Mouse (Mus musculus) heart, adult 10 weeks (tissue): ENCODE measurements around the gene Rpgrip1. TPM values are rescaled to one million over a fixed set of nuclear protein-coding genes. Genes with fewer than 3 reads are reported as not detected.

Experiments
- polyA plus RNA-seq: library from polyadenylated mRNA; stranded (reverse); fragments of 350-450 nt; fragmentation: Illumina TruSeq; extraction: RNeasy Lipid Tissue Mini Kit (QIAGEN cat#74804); gene quantifications from one replicate; pipeline ENCODE4 v1.2.3, GENCODE M21; 2014; ENCODE audit warnings: low read depth, low replicate concordance

The Rpgrip1 gene
- polyA plus RNA-seq: 0.94 TPM

GRCm38 (mm10) chr14:52110346-52110745 lies at the start of gene Rpgrip1:
Gene Rpgrip1, plus strand, starts transcription at chr14:52110704.

DNA sequence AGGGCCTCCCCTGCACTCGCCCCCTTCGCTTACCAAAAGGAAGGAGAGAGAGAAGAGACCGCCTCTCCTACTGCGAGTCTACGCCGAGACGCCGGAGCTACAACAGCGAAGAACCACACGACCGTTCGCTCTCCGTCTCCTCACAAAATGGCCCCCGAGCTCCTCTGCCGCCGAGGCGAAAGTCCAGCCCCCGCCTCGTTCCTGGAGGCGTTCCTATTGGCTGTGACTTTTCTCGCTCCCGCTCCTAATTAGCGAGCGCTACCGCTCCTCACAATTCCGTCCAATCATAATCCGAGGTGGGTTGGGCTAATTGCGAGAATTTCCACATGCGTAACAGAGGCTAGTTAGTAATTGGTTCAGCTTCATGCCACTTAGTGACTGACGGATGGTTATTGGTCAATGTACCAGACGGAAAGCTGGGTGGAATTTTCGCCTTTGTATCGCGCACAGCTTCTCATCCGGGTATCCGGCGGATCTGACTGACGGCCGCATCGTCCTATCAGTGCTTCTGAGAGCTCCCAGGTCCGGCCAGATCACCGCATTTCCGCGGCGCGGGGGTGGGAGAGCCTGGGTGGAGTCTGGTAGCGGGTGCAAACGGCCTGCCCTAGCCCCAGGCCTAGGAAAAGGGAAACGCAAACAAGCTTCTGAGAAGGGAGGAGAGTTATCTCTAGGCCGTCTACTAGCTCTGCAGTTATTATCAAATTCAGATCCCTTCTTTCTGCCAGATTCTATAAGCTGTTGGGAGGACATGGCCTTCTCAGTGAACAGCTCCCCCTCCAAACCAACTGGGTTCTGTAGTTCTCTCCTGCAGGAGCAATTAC lies 6.4 kb upstream of the Rpgrip1 start, which contains the start of gene Hnrnpc:
Gene Hnrnpc, minus strand, starts transcription at position 173 of the 821 bp plus-strand sequence.

DNA sequence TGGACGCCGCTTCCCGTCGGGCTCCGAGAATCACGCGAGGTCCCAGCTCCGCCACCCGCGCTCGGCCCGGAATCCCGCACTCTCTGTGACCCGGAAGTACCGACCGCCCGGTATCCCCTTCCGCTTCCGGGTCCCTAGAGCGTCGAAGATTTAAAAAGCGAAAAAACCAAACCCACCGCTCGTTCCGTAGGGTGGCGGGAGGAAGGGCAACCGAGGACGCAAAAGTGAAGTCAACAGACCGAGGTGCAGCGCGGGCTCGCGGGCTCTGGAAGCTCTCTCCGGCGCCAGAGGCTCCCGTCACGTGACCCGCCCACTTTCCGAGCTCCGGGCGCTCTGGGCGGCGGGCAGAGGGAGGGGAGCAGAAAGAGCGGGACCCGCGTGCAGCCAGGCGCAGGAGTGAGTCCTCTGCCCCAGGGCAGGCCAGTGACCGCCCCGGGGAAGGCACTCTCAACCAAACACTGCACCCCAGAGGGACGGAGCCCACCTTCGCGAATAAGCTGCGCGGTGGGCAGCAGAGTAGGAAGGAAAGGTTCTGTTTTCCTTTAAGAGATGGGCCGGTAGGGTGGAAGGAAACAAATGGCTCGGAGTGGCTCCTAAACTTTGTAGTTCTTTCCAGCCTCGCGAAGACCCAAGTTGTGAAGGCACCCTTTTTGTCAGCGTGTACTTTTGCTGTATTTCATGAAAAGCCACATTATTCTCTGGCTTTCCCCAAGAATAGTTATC lies 86.8 kb downstream of the Rpgrip1 start, which contains the start of gene Supt16:
Gene Supt16, minus strand, starts transcription at position 261 of the 723 bp plus-strand sequence.

Other genes with a start within 250 kb of the Rpgrip1 start
- 23.9 TPM for gene Mettl17, start 225.9 kb upstream of the Rpgrip1 start, polyA plus RNA-seq
- gene Slc39a2, start 217.8 kb upstream of the Rpgrip1 start, polyA plus RNA-seq: 1.2 TPM
- 1,656 TPM for gene Ndrg2, start 196.5 kb upstream of the Rpgrip1 start, polyA plus RNA-seq
- gene Tppp2, start 192.3 kb upstream of the Rpgrip1 start, polyA plus RNA-seq: not detected
- gene Rnase13, start 187.9 kb upstream of the Rpgrip1 start, polyA plus RNA-seq: not detected
- gene Arhgef40, start 126.0 kb upstream of the Rpgrip1 start, polyA plus RNA-seq: 40.6 TPM
- gene Tmem253, start 95.0 kb upstream of the Rpgrip1 start, polyA plus RNA-seq: 5.3 TPM
- 29.1 TPM for gene Zfp219, start 90.0 kb upstream of the Rpgrip1 start, polyA plus RNA-seq
- gene Olfr221, start 68.2 kb upstream of the Rpgrip1 start, polyA plus RNA-seq: not detected
- gene Hnrnpc, start 6.7 kb upstream of the Rpgrip1 start, polyA plus RNA-seq: 157 TPM
- gene Supt16, start 86.7 kb downstream of the Rpgrip1 start, polyA plus RNA-seq: 16.8 TPM
- gene Chd8, start 147.1 kb downstream of the Rpgrip1 start, polyA plus RNA-seq: 25.2 TPM
- 20.1 TPM for gene Tox4, start 168.4 kb downstream of the Rpgrip1 start, polyA plus RNA-seq
- gene Rab2b, start 168.8 kb downstream of the Rpgrip1 start, polyA plus RNA-seq: 6.3 TPM
- gene Mettl3, start 194.4 kb downstream of the Rpgrip1 start, polyA plus RNA-seq: 22.1 TPM
- 1.6 TPM for gene Sall2, start 218.1 kb downstream of the Rpgrip1 start, polyA plus RNA-seq
- gene Olfr1513, start 245.7 kb downstream of the Rpgrip1 start, polyA plus RNA-seq: not detected